Mouse (Mus musculus): ENCODE measurements around the gene Synrg.

DNA sequence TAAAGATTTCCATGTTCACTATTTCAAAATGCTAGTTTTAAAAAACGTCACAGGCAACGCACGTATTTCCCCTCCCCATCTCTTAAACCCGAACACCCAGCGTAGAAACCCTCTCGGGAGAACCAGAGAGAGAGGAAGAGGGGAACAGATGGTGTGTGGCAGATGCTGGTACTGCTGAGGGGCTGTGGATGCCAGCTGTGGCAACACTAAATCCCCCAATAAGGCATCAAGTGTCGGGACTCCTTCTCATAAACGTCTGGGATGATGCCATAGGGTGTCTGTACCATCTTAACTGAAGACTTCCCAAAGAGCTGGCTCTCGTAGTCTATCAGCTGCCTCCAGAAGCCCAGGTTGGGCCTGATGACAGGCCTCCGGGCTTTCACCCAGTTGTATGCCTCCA is 84.2 kb downstream of the Synrg start:
- no peak for TF ChIP-seq EP300 (IDR thresholded peaks at IDR 0.05; ENCODE audit: low read depth)
- no peak for TF ChIP-seq CTCF (IDR thresholded peaks at IDR 0.05; ENCODE audit: low read depth)

Measured in liver, postnatal 0 days (tissue).